Mouse (Mus musculus): ENCODE results near the gene Chad. TPM values are rescaled to one million over a fixed set of nuclear protein-coding genes. Genes with fewer than 3 reads are reported as not detected.

The Chad gene
- polyA plus RNA-seq (2012; ENCODE audit: insufficient read depth, insufficient read length, missing spikeins), result not detected in 2 replicates

- Histone ChIP-seq H3K4me1 (ENCODE audit: control insufficient read depth, insufficient read depth, low read length) (peaks cover 8% of the 10 kb centered on the region), H3K27ac (ENCODE audit: insufficient read depth, low read depth, low read length) (no peak within 1 kb of the TSS), H3K4me3 (ENCODE audit: insufficient read depth, low read length) (peak within 1 kb of the TSS; percentile 15)
- TF ChIP-seq CTCF (IDR thresholded peaks at IDR 0.05; ENCODE audit: low read depth, low read length), result no peak
- TF ChIP-seq POLR2A (IDR thresholded peaks at IDR 0.05; ENCODE audit: borderline replicate concordance, low read depth, low read length), result no peak
These were observed at the start of gene Chad for GRCm38 (mm10) chr11:94564437-94565150. TSS of gene Chad (plus strand) at chr11:94565047.

DNA sequence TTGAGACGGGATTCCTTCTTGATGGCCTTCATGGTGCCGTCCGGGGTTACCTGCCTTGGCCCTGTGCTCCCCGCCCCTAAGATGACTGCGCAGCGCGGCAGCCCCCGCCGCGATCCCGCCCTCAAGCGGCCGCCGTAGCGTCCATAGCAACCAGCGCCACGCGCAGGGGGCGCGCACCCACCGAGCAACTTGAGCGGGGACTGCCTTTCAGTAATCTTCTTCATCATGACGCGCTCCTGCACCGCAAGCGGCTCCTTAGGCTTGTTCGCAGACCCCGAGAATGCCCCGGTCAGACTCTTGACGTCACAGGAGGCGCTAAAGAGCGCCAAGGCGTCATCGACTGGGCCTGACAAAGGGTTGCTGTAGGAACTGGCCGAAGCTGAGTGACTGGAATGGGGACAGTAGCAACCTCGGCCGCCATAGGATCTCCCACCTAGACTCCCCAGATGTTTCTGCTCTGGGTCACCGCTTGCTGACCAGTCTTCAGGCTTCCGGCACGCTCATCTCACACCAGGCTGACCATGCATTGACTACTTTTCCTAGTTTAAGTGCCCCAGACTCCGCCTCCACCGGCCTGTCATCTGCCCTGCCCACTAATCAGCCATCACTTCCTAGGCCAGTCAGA lies 43.5 kb upstream of the Chad start, which contains the start of gene Mycbpap:
Mycbpap (minus strand) TSS at position 524 of the 625 bp plus-strand sequence.
- H3K4me1 ChIP-seq (ENCODE audit: control insufficient read depth, insufficient read depth, low read length), result peaks cover 5% of the 10 kb centered on the region; the same call in 1 of the 2 replicates
- TF ChIP-seq CTCF (IDR thresholded peaks at IDR 0.05; ENCODE audit: low read depth, low read length), result no peak
- TF ChIP-seq POLR2A (IDR thresholded peaks at IDR 0.05; ENCODE audit: borderline replicate concordance, low read depth, low read length), result no peak
- H3K27ac ChIP-seq (ENCODE audit: insufficient read depth, low read depth, low read length), result no peak within 1 kb of the TSS
- H3K4me3 ChIP-seq (ENCODE audit: insufficient read depth, low read length), result peak within 1 kb of the TSS; percentile 61

GRCm38 (mm10) chr11:94526171-94526879 lies 38.5 kb upstream of the Chad start:
- TF ChIP-seq POLR2A (IDR thresholded peaks at IDR 0.05; ENCODE audit: borderline replicate concordance, low read depth, low read length) (no peak), CTCF (IDR thresholded peaks at IDR 0.05; ENCODE audit: low read depth, low read length) (no peak)
- Histone ChIP-seq H3K4me3 (ENCODE audit: insufficient read depth, low read length) (no peak overlapping the region), H3K4me1 (ENCODE audit: control insufficient read depth, insufficient read depth, low read length) (0 out of 2 replicates have a peak, but pooled peaks cover 5% of the 10 kb centered on the region), H3K27ac (ENCODE audit: insufficient read depth, low read depth, low read length) (no peak overlapping the region)

- no peak overlapping the region for H3K4me3 ChIP-seq (ENCODE audit: insufficient read depth, low read length)
- TF ChIP-seq POLR2A (IDR thresholded peaks at IDR 0.05; ENCODE audit: borderline replicate concordance, low read depth, low read length) (no peak), CTCF (IDR thresholded peaks at IDR 0.05; ENCODE audit: low read depth, low read length) (no peak)
- H3K27ac ChIP-seq (ENCODE audit: insufficient read depth, low read depth, low read length), result no peak overlapping the region
- H3K4me1 ChIP-seq (ENCODE audit: control insufficient read depth, insufficient read depth, low read length), result no peaks in the 10 kb centered on the region
These were observed 36.0 kb upstream of the Chad start for GRCm38 (mm10) chr11:94528879-94529278.

GRCm38 (mm10) chr11:94533171-94533570 lies 31.7 kb upstream of the Chad start:
- TF ChIP-seq POLR2A (IDR thresholded peaks at IDR 0.05; ENCODE audit: borderline replicate concordance, low read depth, low read length) (no peak), CTCF (IDR thresholded peaks at IDR 0.05; ENCODE audit: low read depth, low read length) (no peak)

GRCm38 (mm10) chr11:94538733-94539292 lies 26.0 kb upstream of the Chad start:
- Histone ChIP-seq H3K4me3 (ENCODE audit: insufficient read depth, low read length) (no peak overlapping the region), H3K27ac (ENCODE audit: insufficient read depth, low read depth, low read length) (no peak overlapping the region), H3K4me1 (ENCODE audit: control insufficient read depth, insufficient read depth, low read length) (peaks cover 4% of the 10 kb centered on the region; the same call in 1 of the 2 replicates)
- TF ChIP-seq CTCF (IDR thresholded peaks at IDR 0.05; ENCODE audit: low read depth, low read length) (no peak), POLR2A (IDR thresholded peaks at IDR 0.05; ENCODE audit: borderline replicate concordance, low read depth, low read length) (no peak)

More at GRCm38 (mm10) chr11:94533171-94533570, 31.7 kb upstream of the Chad start:
- H3K4me1 ChIP-seq (ENCODE audit: control insufficient read depth, insufficient read depth, low read length), result no peaks in the 10 kb centered on the region
- no peak overlapping the region for H3K4me3 ChIP-seq (ENCODE audit: insufficient read depth, low read length)
- no peak overlapping the region for H3K27ac ChIP-seq (ENCODE audit: insufficient read depth, low read depth, low read length)

- Histone ChIP-seq H3K4me1 (ENCODE audit: control insufficient read depth, insufficient read depth, low read length) (peaks cover 5% of the 10 kb centered on the region; the same call in 1 of the 2 replicates), H3K27ac (ENCODE audit: insufficient read depth, low read depth, low read length) (no peak overlapping the region), H3K4me3 (ENCODE audit: insufficient read depth, low read length) (no peak overlapping the region)
- no peak for TF ChIP-seq CTCF (IDR thresholded peaks at IDR 0.05; ENCODE audit: low read depth, low read length)
- no peak for TF ChIP-seq POLR2A (IDR thresholded peaks at IDR 0.05; ENCODE audit: borderline replicate concordance, low read depth, low read length)
These were observed 25.1 kb upstream of the Chad start for GRCm38 (mm10) chr11:94539761-94540160.

GRCm38 (mm10) chr11:94542400-94542799 lies 22.4 kb upstream of the Chad start:
- H3K4me1 ChIP-seq (ENCODE audit: control insufficient read depth, insufficient read depth, low read length), result peaks cover 5% of the 10 kb centered on the region; the same call in 1 of the 2 replicates
- H3K4me3 ChIP-seq (ENCODE audit: insufficient read depth, low read length), result no peak overlapping the region
- TF ChIP-seq POLR2A (IDR thresholded peaks at IDR 0.05; ENCODE audit: borderline replicate concordance, low read depth, low read length), result no peak
- no peak for TF ChIP-seq CTCF (IDR thresholded peaks at IDR 0.05; ENCODE audit: low read depth, low read length)
- H3K27ac ChIP-seq (ENCODE audit: insufficient read depth, low read depth, low read length), result no peak overlapping the region

DNA sequence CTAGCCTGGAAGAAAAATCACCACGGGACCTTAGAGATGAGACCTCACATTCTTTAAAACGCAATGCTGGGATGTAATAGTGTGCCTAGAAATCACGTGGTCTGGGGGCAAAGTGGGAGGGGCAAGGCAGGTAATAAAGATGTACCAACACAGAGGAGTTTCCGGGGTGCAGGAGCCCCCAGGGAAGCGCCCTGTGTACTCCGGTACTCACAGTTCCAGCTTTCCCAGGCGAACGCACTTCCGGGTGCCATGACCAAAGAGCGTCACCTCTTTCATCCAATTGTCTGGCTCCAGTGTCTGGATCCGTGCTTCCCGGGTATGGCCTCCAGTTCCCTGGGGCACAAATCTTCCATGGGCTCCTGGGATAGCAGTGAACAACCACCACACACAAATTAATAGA lies 21.5 kb upstream of the Chad start:
- no peak overlapping the region for H3K27ac ChIP-seq (ENCODE audit: insufficient read depth, low read depth, low read length)
- TF ChIP-seq CTCF (IDR thresholded peaks at IDR 0.05; ENCODE audit: low read depth, low read length) (no peak), POLR2A (IDR thresholded peaks at IDR 0.05; ENCODE audit: borderline replicate concordance, low read depth, low read length) (no peak)

More for the DNA sequence above, 21.5 kb upstream of the Chad start:
- peaks cover 7% of the 10 kb centered on the region; the same call in 1 of the 2 replicates for H3K4me1 ChIP-seq (ENCODE audit: control insufficient read depth, insufficient read depth, low read length)
- H3K4me3 ChIP-seq (ENCODE audit: insufficient read depth, low read length), result no peak overlapping the region

All from bone marrow macrophage, adult 2 months (primary cell).